Mouse (Mus musculus) megakaryocyte, embryonic 14.5 days (primary cell): Measurements from ENCODE around the gene Dleu7.

Experiments
- FLI1 ChIP-seq: IDR thresholded peaks from 2 replicates; pipeline ENCODE4 v1.6.1; 2012; ENCODE audit warnings: low read length, inconsistent platforms, mixed read lengths
- GATA1 ChIP-seq: IDR thresholded peaks from 3 replicates; pipeline ENCODE4 v1.6.1; 2012; ENCODE audit warnings: mixed read lengths, low read length, inconsistent platforms, borderline replicate concordance

GRCm38 (mm10) chr14:62258125-62258524 lies 34.7 kb downstream of the Dleu7 start:
- TF ChIP-seq GATA1 (no peak), FLI1 (no peak)
